Mouse (Mus musculus) midbrain, postnatal 0 days (tissue): ENCODE results near the gene Phldb1. TPM values are rescaled to one million over a fixed set of nuclear protein-coding genes. Genes with fewer than 3 reads are reported as not detected.

Experiments
- ATAC-seq: fragments of 200-750 bp; cut with Nextera tagmentation; 2 replicates; pipeline ENCODE4 v1.8.0; 2017; ENCODE audit warnings: moderate number of reproducible peaks, mild to moderate bottlenecking, moderate TSS enrichment, moderate library complexity; ENCODE audit not compliant: low FRiP score
- DNase-seq: peaks from one replicate; pipeline ENCODE4 v3.0.0-alpha.2; 2015; ENCODE audit warnings: low spot score
- H3K27ac ChIP-seq: fragments of 300-500 bp; sonication (generic); 2 replicates; pipeline ENCODE4 v1.5.1; 2014; ENCODE audit warnings: low read depth, mild to moderate bottlenecking, low read length, mixed read lengths
- H3K27me3 ChIP-seq: fragments of 300-500 bp; sonication (generic); 2 replicates; pipeline ENCODE4 v1.6.1; 2014; ENCODE audit warnings: low read length, control low read depth, mixed read lengths; ENCODE audit not compliant: insufficient read depth
- H3K36me3 ChIP-seq: fragments of 300-500 bp; sonication (generic); 2 replicates; pipeline ENCODE4 v1.6.1; 2014; ENCODE audit warnings: low read length, control low read depth, mixed read lengths; ENCODE audit not compliant: insufficient read depth
- H3K4me1 ChIP-seq: fragments of 300-500 bp; sonication (generic); 2 replicates; pipeline ENCODE4 v1.6.1; 2014; ENCODE audit warnings: mild to moderate bottlenecking, control low read depth, antibody characterized with exemption, low read length, mixed read lengths; ENCODE audit not compliant: insufficient read depth
- H3K4me2 ChIP-seq: fragments of 300-500 bp; sonication (generic); 2 replicates; pipeline ENCODE4 v1.6.1; 2014; ENCODE audit warnings: low read depth, mild to moderate bottlenecking, low read length, mixed read lengths; ENCODE audit not compliant: poor library complexity, severe bottlenecking
- H3K4me3 ChIP-seq: fragments of 300-500 bp; sonication (generic); 2 replicates; pipeline ENCODE4 v1.5.1; 2014; ENCODE audit warnings: low read depth, mild to moderate bottlenecking, low read length, moderate library complexity
- H3K9ac ChIP-seq: fragments of 300-500 bp; sonication (generic); replicated peaks from 2 replicates; pipeline ENCODE4 v1.6.1; 2014; ENCODE audit warnings: mild to moderate bottlenecking, low read length, moderate library complexity, mixed read lengths; ENCODE audit not compliant: poor library complexity, severe bottlenecking
- H3K9me3 ChIP-seq: fragments of 300-500 bp; sonication (generic); 2 replicates; pipeline ENCODE4 v1.6.1; 2016; ENCODE audit warnings: low read length, control low read depth
- CTCF ChIP-seq: IDR thresholded peaks from 2 replicates; pipeline ENCODE4 v1.5.1; 2016; ENCODE audit warnings: antibody characterized with exemption, mild to moderate bottlenecking
- WGBS: fragments of 180-500 bp; shearing (Covaris S2); extraction: QIAGEN DNeasy Blood & Tissue Kit; methylation state at CpG from one replicate; pipeline ENCODE4 v1.1.7; 2014; 5-methylcytosine and 5-hydroxymethylcytosine counted together
- polyA plus RNA-seq: library from polyadenylated mRNA; unstranded; fragments of >200 nt; fragmentation: Nextera tagmentation; extraction: Ambion mirVana; gene quantifications from 2 replicates; pipeline ENCODE4 v1.2.1, GENCODE M21; 2015
- total RNA-seq: library from RNA; depleted of rRNA; stranded (reverse); fragments of >200 nt; gene quantifications from 2 replicates; pipeline ENCODE4 v1.2.3, GENCODE M21; 2014

Gene Phldb1
- total and polyA plus RNA-seq, 2 experiments from 2014 or later, result 41.0 to 154 TPM

GRCm38 (mm10) chr9:44732921-44733530, 2.0 kb downstream of the Phldb1 start:
- 61% methylated on average over 12 of the region's 12 CpGs for WGBS
- peaks cover 4% of the 10 kb centered on the region; the same call in 1 of the 2 replicates for H3K4me1 ChIP-seq
- no peaks in the 10 kb centered on the region for H3K36me3 ChIP-seq
- no peak overlapping the region for H3K9ac ChIP-seq
- no peaks in the 10 kb centered on the region for H3K9me3 ChIP-seq
- H3K4me2 ChIP-seq, result peak overlapping the region; percentile 99
- DNase-seq (no peak), ATAC-seq (no peak)
- peak overlapping the region; percentile 61; the same call in 1 of the 2 replicates for H3K4me3 ChIP-seq
- peak overlapping the region; percentile 44 for H3K27ac ChIP-seq
- TF ChIP-seq CTCF, result no peak
- peaks cover 3% of the 10 kb centered on the region; the same call in 1 of the 2 replicates for H3K27me3 ChIP-seq

- WGBS, result 77% methylated on average over 5 of the region's 5 CpGs
- H3K27me3 ChIP-seq, result peaks cover 3% of the 10 kb centered on the region; the same call in 1 of the 2 replicates
- no peaks in the 10 kb centered on the region for H3K9me3 ChIP-seq
- peaks cover 4% of the 10 kb centered on the region; the same call in 1 of the 2 replicates for H3K4me1 ChIP-seq
- no peaks in the 10 kb centered on the region for H3K36me3 ChIP-seq
- no peak overlapping the region for H3K4me3 ChIP-seq
- H3K9ac ChIP-seq, result no peak overlapping the region
- no peak overlapping the region for H3K4me2 ChIP-seq
- no peak for DNase-seq
- no peak for TF ChIP-seq CTCF
- ATAC-seq, result no peak
- H3K27ac ChIP-seq, result no peak overlapping the region
Observed at GRCm38 (mm10) chr9:44732130-44732549, 2.9 kb downstream of the Phldb1 start.

- Histone ChIP-seq H3K27me3 (no peaks in the 10 kb centered on the region), H3K9ac (no peak overlapping the region), H3K27ac (no peak overlapping the region), H3K4me3 (no peak overlapping the region), H3K4me2 (no peak overlapping the region), H3K9me3 (no peaks in the 10 kb centered on the region), H3K4me1 (peaks cover 9% of the 10 kb centered on the region), H3K36me3 (no peaks in the 10 kb centered on the region)
- ATAC-seq, result no peak
- no peak for TF ChIP-seq CTCF
- no peak for DNase-seq
- WGBS, result 46% methylated on average over 5 of the region's 5 CpGs
Observed at GRCm38 (mm10) chr9:44727441-44727840, 7.6 kb downstream of the Phldb1 start.

GRCm38 (mm10) chr9:44726431-44727146, 8.4 kb downstream of the Phldb1 start:
- TF ChIP-seq CTCF, result no peak
- H3K9me3 ChIP-seq, result no peaks in the 10 kb centered on the region
- no peak overlapping the region for H3K4me3 ChIP-seq
- no peak overlapping the region for H3K27ac ChIP-seq
- H3K27me3 ChIP-seq, result no peaks in the 10 kb centered on the region
- peaks cover 15% of the 10 kb centered on the region for H3K4me1 ChIP-seq
- H3K4me2 ChIP-seq, result no peak overlapping the region
- no peak overlapping the region for H3K9ac ChIP-seq
- ATAC-seq (no peak), DNase-seq (no peak)
- H3K36me3 ChIP-seq, result no peaks in the 10 kb centered on the region
- 39% methylated on average over 10 of the region's 10 CpGs for WGBS

- H3K4me1 ChIP-seq, result peaks cover 23% of the 10 kb centered on the region
- no peak overlapping the region for H3K4me2 ChIP-seq
- no peaks in the 10 kb centered on the region for H3K36me3 ChIP-seq
- H3K27ac ChIP-seq, result peak overlapping the region; percentile 6; the same call in 1 of the 2 replicates
- H3K4me3 ChIP-seq, result no peak overlapping the region
- ATAC-seq (no peak), DNase-seq (no peak)
- WGBS, result 49% methylated on average over 2 of the region's 2 CpGs
- H3K27me3 ChIP-seq, result no peaks in the 10 kb centered on the region
- H3K9ac ChIP-seq, result no peak overlapping the region
- TF ChIP-seq CTCF, result no peak
- H3K9me3 ChIP-seq, result no peaks in the 10 kb centered on the region
Observed at GRCm38 (mm10) chr9:44724665-44725064, 10.3 kb downstream of the Phldb1 start.

GRCm38 (mm10) chr9:44724223-44724622, 10.8 kb downstream of the Phldb1 start:
- Histone ChIP-seq H3K9me3 (no peaks in the 10 kb centered on the region), H3K4me3 (no peak overlapping the region), H3K27ac (no peak overlapping the region), H3K36me3 (no peaks in the 10 kb centered on the region), H3K4me2 (no peak overlapping the region), H3K4me1 (peaks cover 26% of the 10 kb centered on the region), H3K9ac (no peak overlapping the region), H3K27me3 (no peaks in the 10 kb centered on the region)
- no peak for TF ChIP-seq CTCF
- ATAC-seq (peak; percentile 20; the same call in 1 of the 2 replicates), DNase-seq (peak; percentile 79)
- WGBS, result 41% methylated on average over 6 of the region's 6 CpGs
